Mouse (Mus musculus) embryonic facial prominence, embryonic 13.5 days (tissue): ENCODE data around the gene Nedd9. TPM values are rescaled to one million over a fixed set of nuclear protein-coding genes. Genes with fewer than 3 reads are reported as not detected.
A peak's percentile ranks its signal among the peaks of the same experiment; 100 is the strongest.

Source experiments
- ATAC-seq: fragments of 200-750 bp; cut with Nextera tagmentation; 2 replicates; pipeline ENCODE4 v1.8.0; 2017; ENCODE audit warnings: low read depth; ENCODE audit not compliant: insufficient number of reproducible peaks, insufficient read depth, low FRiP score, low TSS enrichment
- H3K27ac ChIP-seq: fragments of 300-500 bp; sonication (generic); 2 replicates; pipeline ENCODE4 v1.5.1; 2015; ENCODE audit warnings: moderate library complexity, mild to moderate bottlenecking, inconsistent platforms
- H3K27me3 ChIP-seq: fragments of 300-500 bp; sonication (generic); 2 replicates; pipeline ENCODE4 v1.6.1; 2015; ENCODE audit warnings: mild to moderate bottlenecking, inconsistent platforms
- H3K36me3 ChIP-seq: fragments of 300-500 bp; sonication (generic); 2 replicates; pipeline ENCODE4 v1.6.1; 2015; ENCODE audit warnings: mild to moderate bottlenecking, inconsistent platforms
- H3K4me1 ChIP-seq: fragments of 300-500 bp; sonication (generic); 2 replicates; pipeline ENCODE4 v1.6.1; 2015; ENCODE audit warnings: inconsistent platforms
- H3K4me2 ChIP-seq: fragments of 300-500 bp; sonication (generic); 2 replicates; pipeline ENCODE4 v1.6.1; 2015; ENCODE audit warnings: moderate library complexity, mild to moderate bottlenecking, inconsistent platforms
- H3K4me3 ChIP-seq: fragments of 300-500 bp; sonication (generic); 2 replicates; pipeline ENCODE4 v1.5.1; 2015; ENCODE audit warnings: mild to moderate bottlenecking, inconsistent platforms
- H3K9ac ChIP-seq: fragments of 300-500 bp; sonication (generic); 2 replicates; pipeline ENCODE4 v1.6.1; 2015; ENCODE audit warnings: mild to moderate bottlenecking, inconsistent platforms
- H3K9me3 ChIP-seq: fragments of 300-500 bp; sonication (generic); 2 replicates; pipeline ENCODE4 v1.6.1; 2016; ENCODE audit warnings: inconsistent platforms
- WGBS: fragments of 180-500 bp; shearing (Covaris S2); methylation state at CpG from one replicate; pipeline ENCODE4 v1.1.7; 2015; ENCODE audit warnings: mixed read lengths; 5-methylcytosine and 5-hydroxymethylcytosine counted together
- polyA plus RNA-seq: library from polyadenylated mRNA; unstranded; fragments of >200 nt; fragmentation: Nextera tagmentation; extraction: Ambion mirVana; gene quantifications from 2 replicates; pipeline ENCODE4 v1.2.1, GENCODE M21; 2015

Gene Nedd9
- polyA plus RNA-seq, 1 experiment from 2014 or later, result 23.2 TPM

- WGBS, result 73% methylated on average over 7 of the region's 7 CpGs
- H3K9me3 ChIP-seq, result no peaks in the 10 kb centered on the region
- H3K4me2 ChIP-seq, result no peak overlapping the region
- H3K9ac ChIP-seq, result no peak overlapping the region
- H3K4me1 ChIP-seq, result peaks cover 45% of the 10 kb centered on the region
- peaks cover 7% of the 10 kb centered on the region; the same call in 1 of the 2 replicates for H3K36me3 ChIP-seq
- ATAC-seq, result no peak
- H3K27ac ChIP-seq, result no peak overlapping the region
- no peaks in the 10 kb centered on the region for H3K27me3 ChIP-seq
- H3K4me3 ChIP-seq, result no peak overlapping the region
These were observed 141.4 kb downstream of the Nedd9 start for GRCm38 (mm10) chr13:41345756-41346155.

GRCm38 (mm10) chr13:41345306-41345705 lies 141.9 kb downstream of the Nedd9 start:
- Histone ChIP-seq H3K27ac (0 out of 2 replicates have a peak overlapping the region, but pooled peaks have one; percentile 1), H3K4me1 (peaks cover 47% of the 10 kb centered on the region), H3K9ac (no peak overlapping the region), H3K4me3 (no peak overlapping the region), H3K4me2 (no peak overlapping the region), H3K27me3 (no peaks in the 10 kb centered on the region), H3K9me3 (no peaks in the 10 kb centered on the region), H3K36me3 (peaks cover 7% of the 10 kb centered on the region; the same call in 1 of the 2 replicates)
- no peak for ATAC-seq
- 42% methylated on average over 6 of the region's 6 CpGs for WGBS

GRCm38 (mm10) chr13:41343887-41344266 lies 143.3 kb downstream of the Nedd9 start:
- no peaks in the 10 kb centered on the region for H3K27me3 ChIP-seq
- 74% methylated on average over 3 of the region's 3 CpGs for WGBS
- H3K9ac ChIP-seq, result no peak overlapping the region
- peaks cover 7% of the 10 kb centered on the region; the same call in 1 of the 2 replicates for H3K36me3 ChIP-seq
- ATAC-seq, result no peak
- H3K4me2 ChIP-seq, result no peak overlapping the region
- no peak overlapping the region for H3K4me3 ChIP-seq
- no peaks in the 10 kb centered on the region for H3K9me3 ChIP-seq
- no peak overlapping the region for H3K27ac ChIP-seq
- peaks cover 48% of the 10 kb centered on the region for H3K4me1 ChIP-seq

DNA sequence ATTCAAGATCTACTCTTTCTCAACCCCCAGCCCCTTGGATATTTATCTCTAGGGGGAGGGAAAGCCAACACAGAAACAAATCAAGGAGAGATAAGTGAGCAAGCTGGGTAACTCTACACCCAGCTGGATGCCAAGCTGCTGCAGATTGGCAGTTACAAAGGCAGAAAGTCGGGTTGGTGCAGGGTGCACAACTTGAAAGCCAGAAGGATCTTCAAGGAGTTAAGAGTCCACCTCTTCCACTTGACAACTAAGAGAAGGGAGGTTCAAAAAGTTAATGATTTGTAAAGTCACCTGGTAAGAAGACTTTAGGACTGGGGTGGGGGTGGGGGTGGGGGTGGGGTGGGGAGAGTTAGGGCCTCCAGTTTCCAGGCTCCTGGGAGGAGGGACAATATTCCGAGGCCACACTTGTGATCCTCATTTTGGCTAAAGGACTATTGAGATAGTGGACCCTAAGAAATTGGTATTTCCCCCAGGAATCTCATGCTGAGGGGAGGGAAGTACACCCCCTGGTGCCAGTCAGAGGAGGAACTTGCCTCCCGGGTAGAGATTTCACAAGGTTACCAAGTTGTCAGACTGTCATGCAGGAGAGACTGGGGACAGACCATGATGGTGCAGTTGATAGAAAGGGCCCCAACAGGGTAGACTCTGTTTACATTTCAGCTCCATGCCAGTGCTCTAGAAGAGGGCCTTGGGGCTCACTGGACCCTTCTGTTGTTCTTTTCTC lies 143.8 kb downstream of the Nedd9 start:
- Histone ChIP-seq H3K9ac (no peak overlapping the region), H3K4me3 (no peak overlapping the region), H3K27me3 (no peaks in the 10 kb centered on the region), H3K4me2 (no peak overlapping the region), H3K9me3 (no peaks in the 10 kb centered on the region), H3K27ac (no peak overlapping the region), H3K36me3 (peaks cover 13% of the 10 kb centered on the region), H3K4me1 (peaks cover 48% of the 10 kb centered on the region)
- no peak for ATAC-seq
- 51% methylated on average over 3 of the region's 3 CpGs for WGBS

DNA sequence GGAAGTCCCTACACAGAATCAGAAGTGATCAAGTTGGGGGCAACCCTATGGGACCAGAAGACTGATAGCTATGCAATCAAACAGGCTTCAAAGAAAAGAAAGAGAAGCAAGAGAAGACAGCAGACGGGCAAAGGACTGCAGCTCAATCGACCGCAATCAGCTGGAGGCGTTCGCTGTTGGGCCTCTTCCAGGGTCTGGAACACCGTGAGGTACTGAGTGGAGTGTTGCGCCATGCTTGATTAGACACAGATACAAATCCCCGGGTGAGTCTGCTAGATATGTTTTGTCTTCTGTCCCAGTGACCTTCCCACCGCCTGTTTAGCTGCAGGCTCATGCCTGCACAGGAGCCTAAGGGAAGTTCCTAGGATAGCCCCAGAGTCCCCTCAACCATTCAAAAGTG lies 145.7 kb downstream of the Nedd9 start:
- WGBS, result 66% methylated on average over 9 of the region's 9 CpGs
- H3K27ac ChIP-seq, result peak overlapping the region; percentile 28; the same call in 1 of the 2 replicates

DNA sequence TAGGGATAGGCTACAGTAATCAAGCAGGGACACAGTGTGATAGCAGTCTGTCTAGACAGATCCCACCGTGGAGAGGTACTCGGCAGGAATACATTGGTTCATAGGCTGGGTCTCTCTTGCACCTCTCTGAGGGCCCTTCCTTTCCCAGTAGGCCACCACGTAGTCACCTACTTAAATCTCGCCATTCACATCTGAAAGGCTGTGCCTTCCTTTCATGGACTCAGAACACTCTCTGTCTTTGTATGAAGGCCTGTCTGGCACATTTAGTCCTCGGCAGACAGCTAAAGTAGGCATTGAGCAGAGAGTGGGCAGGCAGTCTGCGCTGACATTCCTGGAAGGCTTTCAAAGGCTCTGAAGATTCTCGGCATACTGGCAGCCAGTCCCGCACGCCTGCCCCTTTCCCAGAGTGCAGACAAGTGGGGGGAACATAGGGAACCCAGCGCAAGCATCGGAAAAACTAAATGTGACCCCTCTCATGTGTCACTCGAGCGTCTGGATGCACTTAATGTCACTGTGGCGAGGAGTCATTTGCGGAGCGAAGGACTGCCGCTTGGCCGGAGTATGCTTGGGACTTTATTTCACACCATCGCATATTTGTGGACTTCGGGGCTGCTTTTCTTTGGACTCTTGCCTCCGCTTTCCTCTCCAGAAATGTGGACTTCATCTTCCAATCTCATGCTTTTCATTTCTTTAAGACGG lies 147.4 kb downstream of the Nedd9 start:
- H3K4me1 ChIP-seq, result peaks cover 43% of the 10 kb centered on the region
- no peak overlapping the region for H3K9ac ChIP-seq
- peak overlapping the region; percentile 72 for H3K27ac ChIP-seq
- 25% methylated on average over 22 of the region's 22 CpGs for WGBS
- H3K4me3 ChIP-seq, result peak overlapping the region; percentile 13
- H3K27me3 ChIP-seq, result no peaks in the 10 kb centered on the region
- peak; percentile 72; the same call in 1 of the 2 replicates for ATAC-seq
- H3K9me3 ChIP-seq, result no peaks in the 10 kb centered on the region
- peaks cover 22% of the 10 kb centered on the region for H3K36me3 ChIP-seq
- H3K4me2 ChIP-seq, result peak overlapping the region; percentile 44

More for the DNA sequence above, 145.7 kb downstream of the Nedd9 start:
- no peaks in the 10 kb centered on the region for H3K9me3 ChIP-seq
- ATAC-seq, result no peak
- no peak overlapping the region for H3K9ac ChIP-seq
- H3K4me1 ChIP-seq, result peaks cover 48% of the 10 kb centered on the region
- peaks cover 22% of the 10 kb centered on the region for H3K36me3 ChIP-seq
- H3K4me3 ChIP-seq, result no peak overlapping the region
- no peak overlapping the region for H3K4me2 ChIP-seq
- no peaks in the 10 kb centered on the region for H3K27me3 ChIP-seq

DNA sequence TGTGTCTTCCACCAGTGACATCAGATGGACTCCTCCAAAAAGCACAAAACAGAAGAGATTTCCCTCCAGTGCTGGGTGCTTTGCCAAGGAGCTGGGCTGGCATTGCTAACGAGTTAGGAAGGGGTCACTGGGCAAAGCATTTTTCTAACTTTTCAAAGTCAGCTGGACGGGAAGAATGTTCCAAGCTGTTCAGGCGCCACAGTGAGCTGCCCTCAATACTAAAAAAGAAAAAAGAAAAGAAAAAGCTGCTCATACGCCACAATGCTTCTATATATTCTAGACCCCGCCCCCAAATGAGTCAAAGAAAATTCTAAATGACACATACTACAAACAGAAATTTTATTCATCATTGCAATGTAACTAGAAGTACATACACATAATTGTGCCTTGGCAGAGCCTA lies 148.0 kb downstream of the Nedd9 start:
- no peak overlapping the region for H3K9ac ChIP-seq
- peak overlapping the region; percentile 72 for H3K27ac ChIP-seq
- WGBS, result 72% methylated on average over 5 of the region's 5 CpGs
- H3K36me3 ChIP-seq, result peaks cover 25% of the 10 kb centered on the region
- H3K9me3 ChIP-seq, result no peaks in the 10 kb centered on the region
- no peak overlapping the region for H3K4me3 ChIP-seq
- peaks cover 43% of the 10 kb centered on the region for H3K4me1 ChIP-seq
- H3K27me3 ChIP-seq, result no peaks in the 10 kb centered on the region
- ATAC-seq, result no peak
- no peak overlapping the region; the same call in 1 of the 2 replicates for H3K4me2 ChIP-seq

DNA sequence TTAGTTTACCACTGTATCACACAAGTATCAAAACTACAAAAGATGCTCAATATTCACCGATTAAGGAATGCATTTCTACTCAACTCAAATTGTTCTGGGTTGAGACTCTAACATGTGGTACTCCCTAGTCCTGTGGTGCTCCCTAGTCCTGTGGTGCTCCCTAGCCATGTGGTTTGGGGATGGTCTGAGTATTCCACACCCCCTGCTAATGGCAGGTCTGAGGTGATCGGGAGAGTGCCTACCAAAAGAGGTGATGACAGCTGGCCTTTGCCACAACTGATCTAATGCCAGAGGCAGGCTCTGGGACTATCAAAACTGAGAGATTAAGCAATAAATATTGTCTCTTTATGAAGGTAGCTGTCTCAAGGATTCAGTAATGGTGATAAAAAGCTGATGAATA lies 149.8 kb downstream of the Nedd9 start:
- Histone ChIP-seq H3K4me2 (no peak overlapping the region), H3K9ac (no peak overlapping the region), H3K27ac (no peak overlapping the region), H3K4me3 (no peak overlapping the region), H3K9me3 (no peaks in the 10 kb centered on the region), H3K4me1 (peaks cover 35% of the 10 kb centered on the region), H3K27me3 (no peaks in the 10 kb centered on the region), H3K36me3 (peaks cover 25% of the 10 kb centered on the region)
- no peak for ATAC-seq
- 92% methylated on average over 2 of the region's 2 CpGs for WGBS

DNA sequence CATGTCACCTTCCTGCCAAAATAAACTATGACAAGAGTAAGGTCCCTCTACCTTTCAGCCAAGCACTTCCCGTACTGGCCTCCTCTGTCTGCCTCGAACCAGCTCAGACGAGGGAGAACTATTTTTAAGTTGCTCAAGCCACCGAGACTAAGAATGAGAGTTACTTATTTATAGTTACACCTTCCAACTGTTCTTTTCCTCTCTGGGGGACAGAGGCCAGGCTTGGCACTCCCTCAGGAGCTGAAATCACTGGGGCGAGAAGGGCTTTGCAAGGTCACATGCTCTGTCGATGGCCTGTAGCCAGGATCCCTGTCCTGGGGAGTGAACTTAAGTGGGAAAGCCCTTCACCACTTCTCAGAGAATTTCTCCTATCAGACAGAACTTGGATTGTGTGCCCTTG lies 150.9 kb downstream of the Nedd9 start:
- H3K9me3 ChIP-seq, result no peaks in the 10 kb centered on the region
- peaks cover 25% of the 10 kb centered on the region for H3K4me1 ChIP-seq
- no peak overlapping the region for H3K9ac ChIP-seq
- WGBS, result 61% methylated on average over 6 of the region's 6 CpGs
- H3K4me2 ChIP-seq, result no peak overlapping the region
- no peak overlapping the region for H3K4me3 ChIP-seq
- ATAC-seq, result no peak
- H3K27me3 ChIP-seq, result no peaks in the 10 kb centered on the region
- H3K27ac ChIP-seq, result no peak overlapping the region
- peaks cover 23% of the 10 kb centered on the region for H3K36me3 ChIP-seq

DNA sequence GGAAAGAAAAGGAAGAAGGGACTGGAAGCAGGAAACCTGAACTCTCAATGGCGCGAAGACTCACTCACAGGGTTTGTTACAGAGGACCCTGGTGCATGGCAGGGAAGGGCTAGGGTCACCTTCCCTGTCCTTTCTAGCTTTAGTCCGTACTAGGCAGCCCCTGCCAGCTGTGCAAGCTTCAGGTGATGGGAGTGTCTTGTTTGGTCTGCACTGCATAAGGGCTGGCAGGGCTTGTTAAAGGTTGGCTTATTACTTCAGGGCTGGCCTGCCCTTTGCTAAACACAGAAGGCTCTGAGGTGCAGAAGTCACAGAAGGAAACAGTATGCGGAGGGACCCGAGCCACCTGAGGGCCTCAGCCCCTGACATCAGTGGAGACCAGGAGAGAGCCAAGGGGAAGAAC lies 151.4 kb downstream of the Nedd9 start:
- no peak for ATAC-seq
- H3K36me3 ChIP-seq, result peaks cover 23% of the 10 kb centered on the region
- WGBS, result 86% methylated on average over 5 of the region's 5 CpGs

GRCm38 (mm10) chr13:41334641-41335000 lies 152.5 kb downstream of the Nedd9 start:
- Histone ChIP-seq H3K27ac (no peak overlapping the region), H3K4me1 (peaks cover 14% of the 10 kb centered on the region), H3K36me3 (peaks cover 32% of the 10 kb centered on the region), H3K4me2 (no peak overlapping the region), H3K9ac (no peak overlapping the region), H3K4me3 (no peak overlapping the region), H3K27me3 (no peaks in the 10 kb centered on the region), H3K9me3 (no peaks in the 10 kb centered on the region)
- no peak for ATAC-seq
- 90% methylated on average over 5 of the region's 5 CpGs for WGBS

More for the DNA sequence above, 151.4 kb downstream of the Nedd9 start:
- H3K9me3 ChIP-seq, result no peaks in the 10 kb centered on the region
- H3K27me3 ChIP-seq, result no peaks in the 10 kb centered on the region
- H3K4me2 ChIP-seq, result no peak overlapping the region
- H3K4me1 ChIP-seq, result peaks cover 22% of the 10 kb centered on the region
- H3K9ac ChIP-seq, result no peak overlapping the region
- H3K27ac ChIP-seq, result no peak overlapping the region
- H3K4me3 ChIP-seq, result no peak overlapping the region
